Mouse (Mus musculus) myocyte (in vitro differentiated cells): ENCODE results near the gene Rftn1.

ENCODE experiments used
- CEBPB ChIP-seq: IDR thresholded peaks from 2 replicates; pipeline ENCODE4 v1.6.1; 2011; ENCODE audit warnings: mild to moderate bottlenecking, moderate library complexity; ENCODE audit not compliant: poor library complexity, insufficient read depth, severe bottlenecking
- E2F4 ChIP-seq: IDR thresholded peaks from one replicate; pipeline ENCODE4 v1.6.1; 2011; ENCODE audit warnings: mild to moderate bottlenecking, control low read depth, moderate library complexity; ENCODE audit not compliant: insufficient read depth
- MAX ChIP-seq: IDR thresholded peaks from one replicate; pipeline ENCODE4 v1.6.1; 2011; ENCODE audit warnings: low read depth, mild to moderate bottlenecking, control low read depth
- POLR2A ChIP-seq: IDR thresholded peaks from one replicate; pipeline ENCODE4 v1.6.1; 2011; ENCODE audit warnings: low read depth, mild to moderate bottlenecking, control low read depth, moderate library complexity; ENCODE audit not compliant: insufficient read length
- POLR2AphosphoS2 ChIP-seq: IDR thresholded peaks from one replicate; pipeline ENCODE4 v1.6.1; 2011; ENCODE audit warnings: low read depth, control low read depth; ENCODE audit not compliant: insufficient read length
- SRF ChIP-seq: IDR thresholded peaks from one replicate; pipeline ENCODE4 v1.6.1; 2011; ENCODE audit warnings: low read depth; ENCODE audit not compliant: control insufficient read depth, insufficient read length
- TCF12 ChIP-seq: IDR thresholded peaks from one replicate; pipeline ENCODE4 v1.6.1; 2011; ENCODE audit warnings: mild to moderate bottlenecking, control low read depth; ENCODE audit not compliant: poor library complexity, insufficient read depth, severe bottlenecking
- USF1 ChIP-seq: IDR thresholded peaks from one replicate; pipeline ENCODE4 v1.6.1; 2011; ENCODE audit warnings: low read depth, mild to moderate bottlenecking, control low read depth, moderate library complexity

DNA sequence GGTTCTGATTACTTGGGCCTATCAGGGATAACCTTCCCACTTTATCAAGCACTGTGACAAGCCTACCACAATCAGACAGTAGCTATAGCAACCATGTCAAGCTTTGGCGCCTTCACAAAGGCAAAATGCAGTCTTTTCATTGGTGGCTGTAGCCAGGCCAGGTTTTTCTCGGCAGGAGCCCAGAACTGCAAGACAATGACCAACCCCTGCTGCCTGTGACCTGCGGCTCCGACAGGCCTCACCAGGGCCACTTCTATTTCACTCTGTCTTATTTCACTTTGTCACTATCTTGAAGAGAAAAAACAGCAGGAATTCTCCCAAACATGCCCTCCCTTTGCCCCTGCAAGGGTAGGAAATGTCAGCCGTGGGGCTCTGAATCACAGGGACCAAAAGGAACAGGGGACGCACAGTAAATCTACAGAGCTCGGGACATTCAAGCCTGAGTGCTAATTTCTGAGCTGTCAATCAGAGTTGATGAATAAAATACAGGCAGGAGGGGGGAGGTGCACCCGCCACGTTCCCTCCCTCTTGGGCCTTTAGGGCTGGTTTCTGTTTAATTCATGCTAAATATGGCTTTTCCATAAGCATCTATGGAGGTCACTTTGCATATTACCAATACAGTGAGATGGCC lies 183.6 kb downstream of the Rftn1 start:
- TF ChIP-seq SRF (no peak), CEBPB (no peak), POLR2AphosphoS2 (no peak), POLR2A (no peak), E2F4 (no peak), TCF12 (no peak), MAX (no peak), USF1 (no peak)
